Mouse (Mus musculus): ENCODE measurements around the gene Cdh16. TPM values are rescaled to one million over a fixed set of nuclear protein-coding genes. Genes with fewer than 3 reads are reported as not detected.

Cdh16 gene
- polyA plus RNA-seq, 1 experiment from 2014 or later = 1.4 TPM

GRCm38 (mm10) chr8:104632486-104632885 lies 8.3 kb upstream of the Cdh16 start:
- H3K27ac ChIP-seq = 0 out of 2 replicates have a peak overlapping the region, but pooled peaks have one; percentile 61
- no peaks in the 10 kb centered on the region for H3K9me3 ChIP-seq
- WGBS = 64% methylated on average over 6 of the region's 6 CpGs
- H3K4me3 ChIP-seq = no peak overlapping the region
- H3K9ac ChIP-seq = no peak overlapping the region
- no peak overlapping the region for H3K4me2 ChIP-seq
- H3K4me1 ChIP-seq = peaks cover 22% of the 10 kb centered on the region
- peaks cover 14% of the 10 kb centered on the region for H3K36me3 ChIP-seq
- H3K27me3 ChIP-seq = peaks cover 12% of the 10 kb centered on the region
- no peak for ATAC-seq (ENCODE audit: insufficient number of reproducible peaks, low FRiP score, low TSS enrichment, low read depth)

- ATAC-seq (ENCODE audit: insufficient number of reproducible peaks, low FRiP score, low TSS enrichment, low read depth) = no peak
- peak overlapping the region; percentile 58 for H3K4me2 ChIP-seq
- peak overlapping the region; percentile 40; the same call in 1 of the 2 replicates for H3K4me3 ChIP-seq
- H3K36me3 ChIP-seq = peaks cover 14% of the 10 kb centered on the region
- peaks cover 12% of the 10 kb centered on the region for H3K27me3 ChIP-seq
- H3K4me1 ChIP-seq = peaks cover 22% of the 10 kb centered on the region
- H3K27ac ChIP-seq = peak overlapping the region; percentile 61
- WGBS = 18% methylated on average over 5 of the region's 5 CpGs
- no peaks in the 10 kb centered on the region for H3K9me3 ChIP-seq
- no peak overlapping the region for H3K9ac ChIP-seq
Measured at GRCm38 (mm10) chr8:104631975-104632374, 7.8 kb upstream of the Cdh16 start.

GRCm38 (mm10) chr8:104630981-104631663 lies 6.9 kb upstream of the Cdh16 start, which contains the start of gene Rrad:
TSS of gene Rrad (minus strand) at chr8:104631327.
- Histone ChIP-seq H3K4me1 (peaks cover 22% of the 10 kb centered on the region), H3K9me3 (no peaks in the 10 kb centered on the region), H3K36me3 (peaks cover 14% of the 10 kb centered on the region), H3K9ac (peak within 1 kb of the TSS; percentile 23; the same call in 1 of the 2 replicates), H3K27me3 (peaks cover 12% of the 10 kb centered on the region), H3K4me2 (peak within 1 kb of the TSS; percentile 58), H3K27ac (peak within 1 kb of the TSS; percentile 61), H3K4me3 (peak within 1 kb of the TSS; percentile 40)
- ATAC-seq (ENCODE audit: insufficient number of reproducible peaks, low FRiP score, low TSS enrichment, low read depth) = peak; percentile 59
- WGBS = under 1% methylated on average over 28 of the region's 28 CpGs

GRCm38 (mm10) chr8:104630574-104630973 lies 6.4 kb upstream of the Cdh16 start:
- Histone ChIP-seq H3K27me3 (peaks cover 12% of the 10 kb centered on the region), H3K27ac (peak overlapping the region; percentile 14; the same call in 1 of the 2 replicates), H3K4me2 (peak overlapping the region; percentile 58), H3K4me1 (peaks cover 22% of the 10 kb centered on the region), H3K4me3 (peak overlapping the region; percentile 40), H3K9me3 (no peaks in the 10 kb centered on the region), H3K9ac (peak overlapping the region; percentile 23; the same call in 1 of the 2 replicates), H3K36me3 (peaks cover 8% of the 10 kb centered on the region)
- ATAC-seq (ENCODE audit: insufficient number of reproducible peaks, low FRiP score, low TSS enrichment, low read depth) = no peak
- WGBS = 1% methylated on average over 36 of the region's 36 CpGs

- Histone ChIP-seq H3K4me1 (peaks cover 22% of the 10 kb centered on the region), H3K9ac (peak overlapping the region; percentile 23; the same call in 1 of the 2 replicates), H3K4me3 (peak overlapping the region; percentile 40), H3K4me2 (peak overlapping the region; percentile 58), H3K36me3 (peaks cover 4% of the 10 kb centered on the region; the same call in 1 of the 2 replicates), H3K27me3 (peaks cover 12% of the 10 kb centered on the region), H3K27ac (no peak overlapping the region), H3K9me3 (no peaks in the 10 kb centered on the region)
- 32% methylated on average over 8 of the region's 8 CpGs for WGBS
- ATAC-seq (ENCODE audit: insufficient number of reproducible peaks, low FRiP score, low TSS enrichment, low read depth) = no peak
Measured at GRCm38 (mm10) chr8:104630111-104630479, 5.9 kb upstream of the Cdh16 start.

- H3K4me2 ChIP-seq = peak overlapping the region; percentile 20
Measured at GRCm38 (mm10) chr8:104629306-104630110, 5.3 kb upstream of the Cdh16 start.

GRCm38 (mm10) chr8:104628402-104628801 lies 4.2 kb upstream of the Cdh16 start:
- Histone ChIP-seq H3K4me2 (no peak overlapping the region), H3K9me3 (no peaks in the 10 kb centered on the region), H3K9ac (no peak overlapping the region), H3K4me3 (no peak overlapping the region), H3K4me1 (peaks cover 22% of the 10 kb centered on the region), H3K27ac (no peak overlapping the region), H3K27me3 (peaks cover 12% of the 10 kb centered on the region), H3K36me3 (no peaks in the 10 kb centered on the region; the same call in 1 of the 2 replicates)
- 96% methylated on average over 21 of the region's 21 CpGs for WGBS
- ATAC-seq (ENCODE audit: insufficient number of reproducible peaks, low FRiP score, low TSS enrichment, low read depth) = no peak

More at GRCm38 (mm10) chr8:104629306-104630110, 5.3 kb upstream of the Cdh16 start:
- peaks cover 12% of the 10 kb centered on the region for H3K27me3 ChIP-seq
- 67% methylated on average over 19 of the region's 22 CpGs for WGBS
- H3K36me3 ChIP-seq = no peaks in the 10 kb centered on the region; the same call in 1 of the 2 replicates
- no peaks in the 10 kb centered on the region for H3K9me3 ChIP-seq
- H3K4me1 ChIP-seq = peaks cover 22% of the 10 kb centered on the region
- H3K9ac ChIP-seq = no peak overlapping the region
- no peak overlapping the region for H3K27ac ChIP-seq
- no peak for ATAC-seq (ENCODE audit: insufficient number of reproducible peaks, low FRiP score, low TSS enrichment, low read depth)
- peak overlapping the region; percentile 8 for H3K4me3 ChIP-seq

- ATAC-seq (ENCODE audit: insufficient number of reproducible peaks, low FRiP score, low TSS enrichment, low read depth) = no peak
- Histone ChIP-seq H3K27me3 (peaks cover 12% of the 10 kb centered on the region), H3K4me2 (no peak overlapping the region), H3K4me3 (no peak overlapping the region), H3K27ac (no peak overlapping the region), H3K9ac (no peak overlapping the region), H3K9me3 (no peaks in the 10 kb centered on the region), H3K36me3 (no peaks in the 10 kb centered on the region; the same call in 1 of the 2 replicates), H3K4me1 (peaks cover 20% of the 10 kb centered on the region)
- WGBS = 73% methylated on average over 4 of the region's 4 CpGs
Measured at GRCm38 (mm10) chr8:104627065-104627740, 3.0 kb upstream of the Cdh16 start.

GRCm38 (mm10) chr8:104620765-104621164 lies 3.4 kb downstream of the Cdh16 start:
- no peaks in the 10 kb centered on the region for H3K4me1 ChIP-seq
- ATAC-seq (ENCODE audit: insufficient number of reproducible peaks, low FRiP score, low TSS enrichment, low read depth) = no peak
- H3K36me3 ChIP-seq = no peaks in the 10 kb centered on the region
- 75% methylated on average over 5 of the region's 5 CpGs for WGBS
- no peaks in the 10 kb centered on the region for H3K9me3 ChIP-seq
- H3K27ac ChIP-seq = no peak overlapping the region
- no peak overlapping the region for H3K9ac ChIP-seq
- no peak overlapping the region for H3K4me2 ChIP-seq
- H3K27me3 ChIP-seq = no peaks in the 10 kb centered on the region
- no peak overlapping the region for H3K4me3 ChIP-seq

GRCm38 (mm10) chr8:104613119-104613518 lies 11.1 kb downstream of the Cdh16 start:
- Histone ChIP-seq H3K9ac (no peak overlapping the region), H3K4me2 (no peak overlapping the region), H3K27me3 (no peaks in the 10 kb centered on the region), H3K27ac (no peak overlapping the region), H3K36me3 (no peaks in the 10 kb centered on the region), H3K4me1 (no peaks in the 10 kb centered on the region), H3K9me3 (no peaks in the 10 kb centered on the region), H3K4me3 (no peak overlapping the region)
- 64% methylated on average over 4 of the region's 4 CpGs for WGBS
- ATAC-seq (ENCODE audit: insufficient number of reproducible peaks, low FRiP score, low TSS enrichment, low read depth) = no peak

- Histone ChIP-seq H3K27ac (no peak overlapping the region), H3K4me1 (0 out of 2 replicates have a peak, but pooled peaks cover 2% of the 10 kb centered on the region), H3K36me3 (no peaks in the 10 kb centered on the region), H3K4me3 (no peak overlapping the region), H3K9ac (no peak overlapping the region), H3K9me3 (no peaks in the 10 kb centered on the region), H3K27me3 (no peaks in the 10 kb centered on the region), H3K4me2 (no peak overlapping the region)
- 67% methylated on average over 4 of the region's 4 CpGs for WGBS
- no peak for ATAC-seq (ENCODE audit: insufficient number of reproducible peaks, low FRiP score, low TSS enrichment, low read depth)
Measured at GRCm38 (mm10) chr8:104611613-104612012, 12.6 kb downstream of the Cdh16 start.
